Mouse (Mus musculus): ENCODE measurements at regions not wholly inside any gene's neighbourhood (a gene's known extent, or its start where the extent isn't known, plus 50 kb on each side); places are given as distances from the start of the nearest gene placed in this dataset.

DNA sequence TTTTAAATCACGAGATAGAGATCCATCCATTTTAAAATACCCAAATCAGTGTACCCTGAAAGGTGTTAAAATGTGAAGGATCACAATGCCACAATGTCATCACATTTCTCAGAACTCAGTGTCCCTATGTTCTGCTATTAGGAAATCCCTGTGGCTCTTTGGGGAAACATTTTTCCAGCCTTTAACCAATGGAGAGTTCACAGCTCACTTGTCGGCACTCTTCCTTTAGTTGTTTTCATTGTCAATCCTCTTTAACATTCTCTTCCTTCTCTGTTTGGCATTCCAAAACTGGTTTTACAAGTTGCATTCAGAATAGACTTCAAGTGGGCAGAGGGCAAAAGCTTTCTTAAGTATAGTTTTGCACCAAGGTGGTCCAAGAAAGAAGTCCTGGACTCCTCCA, 406.9 kb upstream of the Pik3r1 start:
- no peaks in the 10 kb centered on the region for H3K27me3 ChIP-seq (replicated peaks; ENCODE audit: control insufficient read depth, insufficient read depth, low read length)
- H3K4me3 ChIP-seq (ENCODE audit: insufficient read depth, low read depth, low read length), result no peak overlapping the region
- H3K27ac ChIP-seq (ENCODE audit: insufficient read depth, low read depth, low read length), result no peak overlapping the region
- no peaks in the 10 kb centered on the region for H3K36me3 ChIP-seq (ENCODE audit: control insufficient read depth, insufficient read depth, low read length)
- no peaks in the 10 kb centered on the region for H3K4me1 ChIP-seq (ENCODE audit: control insufficient read depth, insufficient read depth, low read length)
- DNase-seq, result no peak
- TF ChIP-seq POLR2A (IDR thresholded peaks at IDR 0.05; ENCODE audit: low read depth, low read length) (no peak), CTCF (conservative IDR thresholded peaks at IDR 0.05; ENCODE audit: insufficient read depth, insufficient read length, low read depth, low read length) (no peak)
- 88% methylated on average over 2 of the region's 2 CpGs for WGBS

DNA sequence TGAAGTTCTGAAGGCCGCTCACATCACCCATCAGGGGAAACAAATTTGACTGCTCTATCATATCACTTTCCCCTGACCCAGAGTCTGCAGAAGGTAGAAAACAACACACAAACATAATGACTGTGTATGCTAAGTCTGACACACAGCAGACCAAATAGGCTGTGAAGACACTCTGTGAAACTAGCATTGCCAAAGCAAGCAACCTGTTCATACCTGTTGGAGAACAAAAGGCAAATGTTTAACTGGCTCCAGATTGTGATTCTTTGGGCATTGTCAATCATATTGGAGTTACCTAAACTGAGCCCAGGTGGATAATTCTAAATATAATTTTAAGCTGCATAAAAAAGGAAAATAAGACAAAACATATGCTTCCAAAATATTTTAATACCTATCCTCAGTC, 407.4 kb upstream of the Pik3r1 start:
- Histone ChIP-seq H3K4me3 (ENCODE audit: insufficient read depth, low read depth, low read length) (no peak overlapping the region), H3K27ac (ENCODE audit: insufficient read depth, low read depth, low read length) (no peak overlapping the region), H3K27me3 (replicated peaks; ENCODE audit: control insufficient read depth, insufficient read depth, low read length) (no peaks in the 10 kb centered on the region), H3K4me1 (ENCODE audit: control insufficient read depth, insufficient read depth, low read length) (no peaks in the 10 kb centered on the region), H3K36me3 (ENCODE audit: control insufficient read depth, insufficient read depth, low read length) (no peaks in the 10 kb centered on the region)
- no peak for DNase-seq
- TF ChIP-seq POLR2A (IDR thresholded peaks at IDR 0.05; ENCODE audit: low read depth, low read length) (no peak), CTCF (conservative IDR thresholded peaks at IDR 0.05; ENCODE audit: insufficient read depth, insufficient read length, low read depth, low read length) (no peak)
- WGBS, result 92% methylated on average over 1 of the region's 1 CpGs

DNA sequence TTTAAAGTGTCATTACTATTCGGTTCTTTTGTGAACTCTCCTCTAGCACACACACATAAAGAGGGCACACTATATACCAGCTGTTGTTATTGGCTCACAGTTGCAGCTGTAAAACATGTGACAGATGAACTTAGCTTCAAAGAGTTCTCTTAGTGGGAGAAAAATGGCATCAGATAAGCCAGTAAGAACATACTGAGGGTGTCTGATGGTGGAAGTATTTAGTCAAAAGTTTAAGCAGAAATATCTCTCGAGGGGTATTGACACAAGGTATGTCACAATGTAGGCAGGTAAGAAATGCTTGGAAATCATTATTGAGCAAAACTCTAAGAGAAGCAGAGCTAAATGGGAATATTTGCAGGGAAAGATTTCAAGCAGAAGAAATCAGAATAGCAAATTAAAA, 408.4 kb upstream of the Pik3r1 start:
- Histone ChIP-seq H3K4me1 (ENCODE audit: control insufficient read depth, insufficient read depth, low read length) (no peaks in the 10 kb centered on the region), H3K27ac (ENCODE audit: insufficient read depth, low read depth, low read length) (no peak overlapping the region), H3K4me3 (ENCODE audit: insufficient read depth, low read depth, low read length) (no peak overlapping the region), H3K27me3 (replicated peaks; ENCODE audit: control insufficient read depth, insufficient read depth, low read length) (no peaks in the 10 kb centered on the region), H3K36me3 (ENCODE audit: control insufficient read depth, insufficient read depth, low read length) (no peaks in the 10 kb centered on the region)
- no peak for TF ChIP-seq CTCF (conservative IDR thresholded peaks at IDR 0.05; ENCODE audit: insufficient read depth, insufficient read length, low read depth, low read length)
- no peak for TF ChIP-seq POLR2A (IDR thresholded peaks at IDR 0.05; ENCODE audit: low read depth, low read length)
- WGBS, result 68% methylated on average over 2 of the region's 2 CpGs
- DNase-seq, result no peak

DNA sequence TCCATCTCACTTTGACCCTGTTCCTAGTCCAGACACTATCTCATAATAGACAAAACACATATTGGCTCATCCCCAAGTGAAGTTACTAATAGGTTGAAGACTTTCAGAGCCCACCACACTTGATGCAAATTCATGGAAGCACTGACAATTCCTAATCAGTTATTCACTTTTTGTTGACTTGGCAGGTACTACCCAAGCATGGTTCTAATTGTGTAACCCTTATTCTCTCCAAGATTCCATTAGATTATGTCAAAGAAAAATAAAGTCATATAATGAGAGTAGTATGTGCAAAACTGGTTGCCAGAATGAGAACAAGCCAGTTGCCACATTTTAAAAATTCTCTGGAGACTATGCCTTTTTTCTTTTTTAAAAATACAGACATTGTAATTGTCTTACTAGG, 426.7 kb upstream of the Pik3r1 start:
- DNase-seq, result no peak
- H3K4me3 ChIP-seq (ENCODE audit: insufficient read depth, low read depth, low read length), result no peak overlapping the region
- H3K27ac ChIP-seq (ENCODE audit: insufficient read depth, low read depth, low read length), result no peak overlapping the region
- H3K27me3 ChIP-seq (replicated peaks; ENCODE audit: control insufficient read depth, insufficient read depth, low read length), result no peaks in the 10 kb centered on the region
- no peak for TF ChIP-seq CTCF (conservative IDR thresholded peaks at IDR 0.05; ENCODE audit: insufficient read depth, insufficient read length, low read depth, low read length)
- no peak for TF ChIP-seq POLR2A (IDR thresholded peaks at IDR 0.05; ENCODE audit: low read depth, low read length)
- H3K36me3 ChIP-seq (ENCODE audit: control insufficient read depth, insufficient read depth, low read length), result no peaks in the 10 kb centered on the region
- H3K4me1 ChIP-seq (ENCODE audit: control insufficient read depth, insufficient read depth, low read length), result no peaks in the 10 kb centered on the region

DNA sequence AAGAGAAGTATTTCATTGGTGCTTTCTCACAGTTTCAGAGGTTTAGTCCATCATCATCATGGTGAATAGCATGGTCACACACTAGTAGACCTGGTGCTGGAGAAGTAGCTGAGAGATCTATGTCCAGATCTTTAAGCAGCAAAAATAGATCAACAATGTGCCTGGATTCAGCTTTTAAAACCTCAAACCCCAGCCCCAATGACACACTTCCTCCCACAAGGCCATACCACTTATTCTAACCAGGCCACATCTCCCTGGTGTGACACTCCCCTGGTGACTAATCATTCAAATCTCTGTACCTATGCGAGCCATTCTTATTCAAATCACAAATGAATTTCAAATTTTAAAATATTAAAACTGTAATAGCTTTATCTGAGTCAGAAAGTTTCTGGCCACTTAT, 434.3 kb upstream of the Pik3r1 start:
- Histone ChIP-seq H3K4me3 (ENCODE audit: insufficient read depth, low read depth, low read length) (no peak overlapping the region), H3K4me1 (ENCODE audit: control insufficient read depth, insufficient read depth, low read length) (no peaks in the 10 kb centered on the region), H3K27me3 (replicated peaks; ENCODE audit: control insufficient read depth, insufficient read depth, low read length) (no peaks in the 10 kb centered on the region), H3K27ac (ENCODE audit: insufficient read depth, low read depth, low read length) (no peak overlapping the region), H3K36me3 (ENCODE audit: control insufficient read depth, insufficient read depth, low read length) (no peaks in the 10 kb centered on the region)
- no peak for TF ChIP-seq CTCF (conservative IDR thresholded peaks at IDR 0.05; ENCODE audit: insufficient read depth, insufficient read length, low read depth, low read length)
- no peak for TF ChIP-seq POLR2A (IDR thresholded peaks at IDR 0.05; ENCODE audit: low read depth, low read length)
- no peak for DNase-seq
- 88% methylated on average over 1 of the region's 1 CpGs for WGBS

DNA sequence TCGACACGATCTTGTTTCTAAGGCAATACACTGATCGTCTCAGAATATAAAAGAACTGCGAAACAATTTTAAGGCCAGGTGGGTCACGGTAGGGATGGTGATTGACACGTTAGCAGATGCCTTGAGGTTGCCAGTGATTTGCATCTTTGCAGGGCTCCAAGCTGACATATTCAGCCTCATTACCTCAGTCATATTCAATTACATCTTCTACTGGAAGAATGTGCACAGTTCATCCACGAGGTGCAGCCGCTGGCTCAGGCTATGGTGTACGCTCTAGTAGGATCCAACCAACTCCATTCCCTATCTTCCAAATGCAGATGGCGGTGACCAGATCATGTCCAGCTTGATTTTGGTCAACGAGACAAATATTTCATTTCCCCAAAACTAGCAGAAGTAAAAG, 450.5 kb upstream of the Pik3r1 start:
- 86% methylated on average over 11 of the region's 11 CpGs for WGBS
- H3K36me3 ChIP-seq (ENCODE audit: control insufficient read depth, insufficient read depth, low read length), result no peaks in the 10 kb centered on the region

DNA sequence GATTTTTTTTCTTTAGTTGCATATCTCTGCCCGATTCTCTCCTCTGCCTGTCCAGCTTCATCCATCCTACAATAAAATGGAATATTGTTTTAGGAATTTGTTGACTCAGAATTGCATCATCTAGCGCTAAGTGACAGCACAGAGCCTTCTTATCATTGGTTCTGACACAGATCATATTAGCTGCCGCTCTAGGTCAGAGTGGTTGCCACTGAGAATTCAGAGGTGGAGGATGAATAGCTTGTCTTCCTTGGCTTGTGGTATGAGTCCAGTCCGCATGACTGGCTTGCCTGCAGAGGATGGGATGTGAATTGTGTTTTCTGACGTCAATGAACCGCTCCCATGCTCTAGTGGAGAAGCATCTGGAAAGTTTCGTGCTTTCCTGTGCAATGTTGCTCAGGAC, 462.3 kb upstream of the Cd180 start:
- DNase-seq, result peak; percentile 35
- H3K27me3 ChIP-seq (replicated peaks; ENCODE audit: control insufficient read depth, insufficient read depth, low read length), result no peaks in the 10 kb centered on the region
- no peaks in the 10 kb centered on the region for H3K36me3 ChIP-seq (ENCODE audit: control insufficient read depth, insufficient read depth, low read length)
- no peak overlapping the region for H3K4me3 ChIP-seq (ENCODE audit: insufficient read depth, low read depth, low read length)
- H3K4me1 ChIP-seq (ENCODE audit: control insufficient read depth, insufficient read depth, low read length), result no peaks in the 10 kb centered on the region
- WGBS, result 68% methylated on average over 7 of the region's 7 CpGs
- H3K27ac ChIP-seq (ENCODE audit: insufficient read depth, low read depth, low read length), result no peak overlapping the region
- TF ChIP-seq CTCF (conservative IDR thresholded peaks at IDR 0.05; ENCODE audit: insufficient read depth, insufficient read length, low read depth, low read length), result no peak

More for the DNA sequence above, 450.5 kb upstream of the Pik3r1 start:
- TF ChIP-seq CTCF (conservative IDR thresholded peaks at IDR 0.05; ENCODE audit: insufficient read depth, insufficient read length, low read depth, low read length), result no peak
- TF ChIP-seq POLR2A (IDR thresholded peaks at IDR 0.05; ENCODE audit: low read depth, low read length), result no peak
- no peak for DNase-seq
- Histone ChIP-seq H3K27me3 (replicated peaks; ENCODE audit: control insufficient read depth, insufficient read depth, low read length) (no peaks in the 10 kb centered on the region), H3K4me3 (ENCODE audit: insufficient read depth, low read depth, low read length) (no peak overlapping the region), H3K4me1 (ENCODE audit: control insufficient read depth, insufficient read depth, low read length) (no peaks in the 10 kb centered on the region), H3K27ac (ENCODE audit: insufficient read depth, low read depth, low read length) (no peak overlapping the region)
